Mouse (Mus musculus): ENCODE results near the gene Tedc1.

DNA sequence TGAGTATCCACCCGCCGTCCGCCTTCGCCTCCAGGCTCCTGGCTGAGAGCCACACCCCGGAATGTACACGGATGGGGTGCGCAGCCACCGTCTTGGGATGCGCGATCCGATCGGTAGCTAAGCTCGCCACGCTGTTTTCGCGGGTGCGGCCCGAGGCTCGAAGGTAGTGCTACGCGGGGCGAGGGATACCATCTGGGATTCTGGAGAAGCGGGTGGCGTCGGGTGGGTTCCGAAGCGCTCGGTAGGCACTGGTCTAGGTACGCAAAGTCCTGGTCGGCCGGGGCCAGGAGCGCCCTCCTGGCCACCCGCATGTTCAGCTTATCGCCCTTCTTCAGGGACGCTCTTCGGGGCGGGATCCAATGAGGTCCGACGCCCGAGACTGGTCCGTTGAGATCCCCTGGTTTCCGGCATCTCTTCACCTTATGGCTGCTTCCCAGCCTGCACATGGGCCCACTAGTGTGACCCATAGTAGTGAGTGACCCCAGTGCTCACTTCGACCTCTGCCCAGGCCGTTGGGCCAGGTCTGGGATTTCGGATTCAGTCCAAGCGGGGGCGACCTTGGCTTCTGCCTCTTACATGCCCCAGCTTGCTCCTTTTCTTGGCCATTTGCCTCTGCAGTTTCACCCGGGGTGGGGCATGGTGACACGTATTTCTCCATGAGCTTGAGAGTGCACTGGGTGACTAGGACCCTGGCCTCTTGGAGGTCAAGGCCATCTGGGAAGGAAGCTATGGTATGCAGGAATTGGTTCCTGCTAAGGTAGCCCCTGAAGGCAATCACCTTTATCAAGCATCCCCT, 15.4 kb upstream of the Tedc1 start:
- TF ChIP-seq CTCF (conservative IDR thresholded peaks at IDR 0.05; ENCODE audit: insufficient read depth, insufficient read length, low read depth, low read length) (no peak), POLR2A (IDR thresholded peaks at IDR 0.05; ENCODE audit: low read depth, low read length) (no peak)
